Mouse (Mus musculus): ENCODE data around the gene Suv39h1.

DNA sequence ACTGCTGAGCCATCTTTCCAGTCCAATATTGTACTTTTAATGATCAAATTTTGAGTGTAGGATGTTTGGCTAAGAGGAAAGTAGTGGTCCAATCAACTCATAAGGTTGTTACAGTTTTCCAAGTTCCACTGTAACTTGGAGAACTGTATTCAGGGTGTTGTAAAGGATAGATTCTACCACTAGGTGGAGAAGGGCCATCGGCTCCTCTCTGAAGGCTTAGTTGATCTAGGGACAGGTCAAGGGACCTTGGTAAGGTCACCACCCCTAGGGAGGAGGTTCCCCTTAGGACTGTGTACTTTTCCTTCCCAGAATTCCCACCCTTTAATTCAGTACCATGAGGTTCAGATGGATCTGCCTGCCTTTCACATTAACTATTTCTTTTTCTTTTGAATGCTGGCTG is 41.6 kb downstream of the Suv39h1 start:
- TF ChIP-seq POLR2A (IDR thresholded peaks at IDR 0.05; ENCODE audit: insufficient read depth, low read depth, low read length), result no peak
- TF ChIP-seq CTCF (IDR thresholded peaks at IDR 0.05; ENCODE audit: insufficient read depth, low read depth, low read length), result no peak

All from olfactory bulb, adult 2 months (tissue).